Mouse (Mus musculus): ENCODE measurements at regions not wholly inside any gene's neighbourhood (a gene's known extent, or its start where the extent isn't known, plus 50 kb on each side); places are given as distances from the start of the nearest gene placed in this dataset.

DNA sequence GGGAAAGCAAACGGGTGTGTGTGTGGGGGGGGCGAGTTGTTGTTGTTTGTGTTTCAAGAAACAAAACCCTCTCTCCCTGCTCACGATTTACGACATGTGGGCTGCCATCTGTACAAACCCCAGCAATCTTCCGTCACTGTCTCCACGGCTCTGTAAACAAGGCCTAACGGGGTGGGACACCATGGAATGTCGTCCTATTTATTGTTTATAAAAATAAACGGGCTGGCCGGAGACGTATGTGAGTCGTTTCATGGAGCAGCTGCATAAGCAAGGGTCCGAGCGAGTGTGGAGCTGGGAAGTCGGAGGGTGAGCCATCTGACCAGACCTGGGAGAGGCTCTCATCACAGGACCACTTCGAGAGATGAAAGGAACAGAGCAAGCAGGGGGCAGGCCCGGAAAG is 141.4 kb upstream of the Sall1 start:
- TF ChIP-seq CTCF (IDR thresholded peaks at IDR 0.05; ENCODE audit: low read depth) = no peak
- TF ChIP-seq EP300 (IDR thresholded peaks at IDR 0.05; ENCODE audit: low read depth) = no peak

All from heart, postnatal 0 days (tissue).